Comparison of ENCODE assay signal across 8 mouse cellular contexts in genomic region chr7:19843561-19843960, GRCm38 (mm10). TPM values are rescaled to one million over a fixed set of nuclear protein-coding genes. Genes with fewer than 3 reads are reported as not detected.
A peak's percentile ranks its signal among the peaks of the same experiment; 100 is the strongest.
DNase-seq lines count a peak whose midpoint lies in the region; ATAC-seq and TF ChIP-seq lines count a peak whose summit lies in the region.

No protein-coding gene starts in this region.

- peak; percentile 67 to 75 for DNase-seq in CD8-positive naive resting alpha-beta T cell, adult 2 months (ENCODE audit: low read depth in 2 of 2, low spot score in 2 of 2)
- DNase-seq in adrenal gland, postnatal 25 days, result peak; percentile 80
- peak; percentile 83 to 88 for DNase-seq in heart, postnatal 14 days
- DNase-seq in kidney, postnatal 4 days, result peak; percentile 81 to 88
- DNase-seq in lung, postnatal 0 days (ENCODE audit: low spot score), result peak; percentile 79
- peak; percentile 74 for DNase-seq in ovary, postnatal 14 days (ENCODE audit: low spot score)
- peak; percentile 82 for DNase-seq in thymus, postnatal 25 days

- no peaks in the 10 kb centered on the region for H3K27me3 ChIP-seq in lung, postnatal 0 days (replicated peaks; ENCODE audit: insufficient read depth, low read length)

- no peak for TF ChIP-seq EP300 in lung, postnatal 0 days (IDR thresholded peaks at IDR 0.05)

- no peaks in the 10 kb centered on the region for H3K9me3 ChIP-seq in lung, postnatal 0 days (ENCODE audit: low read length)

- WGBS in lung, postnatal 0 days, result 7% methylated on average over 11 of the region's 11 CpGs

- intact Hi-C loops in heart, postnatal 14 days (cut with DNase I), result loop anchor here (1.0 kb wide), 1 partner anchor 40 kb away; no protein-coding TSS in a partner anchor

- no peak overlapping the region for H3K27ac ChIP-seq in lung, postnatal 0 days (ENCODE audit: low read length)

- no peak overlapping the region for H3K4me2 ChIP-seq in lung, postnatal 0 days (replicated peaks; ENCODE audit: low read depth, low read length)

- peak; percentile 46; the same call in 1 of the 2 replicates for ATAC-seq in erythroblast, adult 5-6 weeks (replicated peaks; ENCODE audit: low FRiP score, poor library complexity, severe bottlenecking)
- peak; percentile 77 for ATAC-seq in lung, postnatal 0 days

- no peaks in the 10 kb centered on the region; the same call in 1 of the 2 replicates for H3K4me1 ChIP-seq in lung, postnatal 0 days (ENCODE audit: insufficient read depth, low read depth, low read length)

- H3K4me3 ChIP-seq in lung, postnatal 0 days (ENCODE audit: low read depth, low read length), result no peak overlapping the region

- H3K36me3 ChIP-seq in lung, postnatal 0 days (ENCODE audit: insufficient read depth, low read length), result no peaks in the 10 kb centered on the region

- no peak overlapping the region for H3K9ac ChIP-seq in lung, postnatal 0 days (replicated peaks; ENCODE audit: low read depth)

- peak; percentile 96 for TF ChIP-seq CTCF in lung, postnatal 0 days (IDR thresholded peaks at IDR 0.05)

RNA-seq across cellular contexts. Expression of gene Gm19345, which starts 8.2 kb away (rescaled TPM):
- total RNA-seq in adrenal gland, postnatal 25 days (2021), result 0.55 and 1.6 TPM in 2 replicates
- total RNA-seq in erythroblast, adult 5-6 weeks (2015; ENCODE audit: low replicate concordance), result not detected in 2 replicates
- total RNA-seq in erythroblast, adult 5-6 weeks (2017; ENCODE audit: low replicate concordance), result not detected in 2 replicates
- total RNA-seq in heart, postnatal 14 days (2021), result not detected
- polyA plus RNA-seq in lung, postnatal 0 days (2015; fragmentation: Nextera tagmentation; extraction: Ambion mirVana), result 0.12 and 0.24 TPM in 2 replicates

RNA-seq across cellular contexts. Expression of gene Ceacam16, which starts 17.5 kb away (rescaled TPM):
- not detected in 2 replicates for total RNA-seq in adrenal gland, postnatal 25 days (2021)
- total RNA-seq in erythroblast, adult 5-6 weeks (2015; ENCODE audit: low replicate concordance), result 0.38 TPM in 1 of 2 replicates, not detected in the other
- total RNA-seq in erythroblast, adult 5-6 weeks (2017; ENCODE audit: low replicate concordance), result not detected in 2 replicates
- 1 to 10 TPM in 1 of 2 experiments, under 1 TPM in 1; 0.34 to 1.2 TPM for total RNA-seq in heart, postnatal 14 days (2021)
- 0.13 and 0.18 TPM in 2 replicates for polyA plus RNA-seq in lung, postnatal 0 days (2015; fragmentation: Nextera tagmentation; extraction: Ambion mirVana)

RNA-seq across cellular contexts. Expression of gene Bcl3, which starts 21.0 kb away (rescaled TPM):
- total RNA-seq in adrenal gland, postnatal 25 days (2021), result 26.5 and 34.5 TPM in 2 replicates
- total RNA-seq in erythroblast, adult 5-6 weeks (2015; ENCODE audit: low replicate concordance), result 14.8 TPM in 1 of 2 replicates, not detected in the other
- 0.84 and 1.5 TPM in 2 replicates for total RNA-seq in erythroblast, adult 5-6 weeks (2017; ENCODE audit: low replicate concordance)
- 1 to 10 TPM; 3.9 to 4.5 TPM for total RNA-seq in heart, postnatal 14 days (2021)
- 8.3 and 20.0 TPM in 2 replicates for polyA plus RNA-seq in lung, postnatal 0 days (2015; fragmentation: Nextera tagmentation; extraction: Ambion mirVana)

RNA-seq across cellular contexts. Expression of gene Ceacam19, which starts 44.2 kb away (rescaled TPM):
- not detected in 2 replicates for total RNA-seq in adrenal gland, postnatal 25 days (2021)
- not detected in 2 replicates for total RNA-seq in erythroblast, adult 5-6 weeks (2015; ENCODE audit: low replicate concordance)
- total RNA-seq in erythroblast, adult 5-6 weeks (2017; ENCODE audit: low replicate concordance), result 0.28 TPM in 1 of 2 replicates, not detected in the other
- total RNA-seq in heart, postnatal 14 days (2021), result not detected
- 0.04 TPM in 1 of 2 replicates, not detected in the other for polyA plus RNA-seq in lung, postnatal 0 days (2015; fragmentation: Nextera tagmentation; extraction: Ambion mirVana)

RNA-seq across cellular contexts. Expression of gene Cblc, which starts 47.0 kb away (rescaled TPM):
- 0.55 TPM in 1 of 2 replicates, not detected in the other for total RNA-seq in adrenal gland, postnatal 25 days (2021)
- total RNA-seq in erythroblast, adult 5-6 weeks (2015; ENCODE audit: low replicate concordance), result not detected in 2 replicates
- total RNA-seq in erythroblast, adult 5-6 weeks (2017; ENCODE audit: low replicate concordance), result not detected in 2 replicates
- not detected for total RNA-seq in heart, postnatal 14 days (2021)
- 18.4 and 23.9 TPM in 2 replicates for polyA plus RNA-seq in lung, postnatal 0 days (2015; fragmentation: Nextera tagmentation; extraction: Ambion mirVana)
